Mouse (Mus musculus) CH12.LX (cell line): ENCODE results near the gene Tepsin. TPM values are rescaled to one million over a fixed set of nuclear protein-coding genes. Genes with fewer than 3 reads are reported as not detected.

ENCODE experiments used
- DNase-seq: peaks from one replicate; pipeline ENCODE4 v3.0.0-alpha.2; 2013; ENCODE audit errors: extremely low read depth
- H3K27ac ChIP-seq: 2 replicates; pipeline ENCODE4 v1.5.1; 2012; ENCODE audit warnings: low read depth, mild to moderate bottlenecking, control low read depth, moderate library complexity; ENCODE audit not compliant: insufficient read depth
- H3K27me3 ChIP-seq: replicated peaks from 2 replicates; pipeline ENCODE3; 2012; ENCODE audit warnings: inconsistent platforms
- H3K36me3 ChIP-seq, 2 experiments: replicated peaks in 1 of 2; 2 replicates each; pipeline versions ENCODE3 to v1.6.1; 2012; ENCODE audit warnings: inconsistent platforms in 1 of 2, low read length in 1 of 2, mild to moderate bottlenecking in 1 of 2, mixed read lengths in 1 of 2, moderate library complexity in 1 of 2; ENCODE audit not compliant: control insufficient read depth in 1 of 2, insufficient read depth in 1 of 2
- H3K4me1 ChIP-seq, 2 experiments: 2 replicates each; pipeline ENCODE4 v1.6.1; 2012; ENCODE audit warnings: inconsistent platforms in 1 of 2, moderate library complexity in 1 of 2; ENCODE audit not compliant: insufficient read depth in 2 of 2, control insufficient read depth in 1 of 2
- H3K4me2 ChIP-seq: 2 replicates; pipeline ENCODE4 v1.6.1; 2012; ENCODE audit warnings: low read depth, mild to moderate bottlenecking, control low read depth; ENCODE audit not compliant: poor library complexity, insufficient read depth, severe bottlenecking
- H3K4me3 ChIP-seq, 3 experiments: fragments of 150-350 bp in 1 of 3; sonication (generic) in 1 of 3; replicated peaks in 1 of 3; 2 replicates each; pipeline versions ENCODE3 to v1.5.1; 2011 to 2012; ENCODE audit warnings: low read depth in 2 of 3, low read length in 2 of 3, mild to moderate bottlenecking in 2 of 3, moderate library complexity in 2 of 3, control low read depth in 1 of 3, improper control_type of control experiment in 1 of 3, inconsistent platforms in 1 of 3, mixed read lengths in 1 of 3; ENCODE audit not compliant: poor library complexity in 1 of 3
- H3K79me2 ChIP-seq: replicated peaks from 2 replicates; pipeline ENCODE4 v1.6.1; 2012; ENCODE audit warnings: mild to moderate bottlenecking, moderate library complexity; ENCODE audit not compliant: control insufficient read depth, poor library complexity, insufficient read depth, severe bottlenecking; ENCODE audit errors: extremely low read depth
- H3K9ac ChIP-seq: 2 replicates; pipeline ENCODE4 v1.6.1; 2012; ENCODE audit warnings: low read depth, mild to moderate bottlenecking, control low read depth, moderate library complexity; ENCODE audit not compliant: insufficient read depth
- H3K9me3 ChIP-seq: replicated peaks from 2 replicates; pipeline ENCODE3; 2012; ENCODE audit warnings: low read length, inconsistent platforms, mixed read lengths
- BHLHE40 ChIP-seq: IDR thresholded peaks from 2 replicates; pipeline ENCODE4 v1.6.1; 2011; ENCODE audit warnings: mild to moderate bottlenecking, low read depth, low read length, improper control_type of control experiment
- CHD1 ChIP-seq: IDR thresholded peaks from 2 replicates; pipeline ENCODE4 v1.6.1; 2012; ENCODE audit warnings: low read depth, low read length, improper control_type of control experiment, inconsistent platforms
- CHD2 ChIP-seq: IDR thresholded peaks from 2 replicates; pipeline ENCODE4 v1.6.1; 2011; ENCODE audit warnings: low read length, improper control_type of control experiment
- CTCF ChIP-seq, 2 experiments: IDR thresholded peaks in 1 of 2; conservative IDR thresholded peaks in 1 of 2; 2 replicates each; pipeline ENCODE4 v1.5.1; 2011 to 2012; ENCODE audit warnings: low read depth in 2 of 2, low read length in 2 of 2, improper control_type of control experiment in 1 of 2, inconsistent platforms in 1 of 2, mild to moderate bottlenecking in 1 of 2, moderate library complexity in 1 of 2
- EP300 ChIP-seq: IDR thresholded peaks from 2 replicates; pipeline ENCODE4 v1.6.1; 2011; ENCODE audit warnings: low read length, improper control_type of control experiment
- HCFC1 ChIP-seq: IDR thresholded peaks from 2 replicates; pipeline ENCODE4 v1.6.1; 2012; ENCODE audit warnings: low read depth, mild to moderate bottlenecking, inconsistent platforms, low read length, improper control_type of control experiment
- JUN ChIP-seq: IDR thresholded peaks from 2 replicates; pipeline ENCODE4 v1.6.1; 2011; ENCODE audit warnings: low read depth, mild to moderate bottlenecking, low read length, improper control_type of control experiment, moderate library complexity; ENCODE audit not compliant: insufficient read depth
- JUND ChIP-seq: conservative IDR thresholded peaks from 2 replicates; pipeline ENCODE4 v1.6.1; 2011; ENCODE audit warnings: low read depth, low read length, improper control_type of control experiment
- KAT2A ChIP-seq: IDR thresholded peaks from 2 replicates; pipeline ENCODE4 v1.6.1; 2012; ENCODE audit warnings: low read length, improper control_type of control experiment, inconsistent platforms; ENCODE audit not compliant: insufficient replicate concordance
- MAFK ChIP-seq: IDR thresholded peaks from 2 replicates; pipeline ENCODE4 v1.6.1; 2011; ENCODE audit warnings: low read length, improper control_type of control experiment; ENCODE audit not compliant: insufficient replicate concordance
- MAZ ChIP-seq: IDR thresholded peaks from 2 replicates; pipeline ENCODE4 v1.6.1; 2012; ENCODE audit warnings: low read depth, mild to moderate bottlenecking, inconsistent platforms, low read length, improper control_type of control experiment, moderate library complexity
- MYC ChIP-seq: IDR thresholded peaks from 2 replicates; pipeline ENCODE4 v1.6.1; 2011; ENCODE audit warnings: low read depth, mild to moderate bottlenecking, improper control_type of control experiment, low read length
- NELFE ChIP-seq: IDR thresholded peaks from 2 replicates; pipeline ENCODE4 v1.6.1; 2011; ENCODE audit warnings: low read depth, low read length, improper control_type of control experiment
- NRF1 ChIP-seq: IDR thresholded peaks from 2 replicates; pipeline ENCODE4 v1.6.1; 2014; ENCODE audit warnings: low read depth, mild to moderate bottlenecking, inconsistent platforms, low read length, improper control_type of control experiment, moderate library complexity
- PAX5 ChIP-seq: IDR thresholded peaks from 2 replicates; pipeline ENCODE4 v1.6.1; 2012; ENCODE audit warnings: low read length, inconsistent platforms, mixed read lengths
- RAD21 ChIP-seq: IDR thresholded peaks from 2 replicates; pipeline ENCODE4 v1.6.1; 2011; ENCODE audit warnings: low read depth, mild to moderate bottlenecking, low read length, improper control_type of control experiment, moderate library complexity
- SMC3 ChIP-seq: IDR thresholded peaks from 2 replicates; pipeline ENCODE4 v1.6.1; 2011; ENCODE audit warnings: low read depth, low read length, improper control_type of control experiment
- TBP ChIP-seq: conservative IDR thresholded peaks from 2 replicates; pipeline ENCODE4 v1.6.1; 2011; ENCODE audit warnings: low read depth, low read length, improper control_type of control experiment
- TCF12 ChIP-seq: IDR thresholded peaks from 2 replicates; pipeline ENCODE4 v1.6.1; 2014; ENCODE audit warnings: low read depth, mild to moderate bottlenecking, inconsistent platforms, low read length, improper control_type of control experiment
- USF1 ChIP-seq: IDR thresholded peaks from 2 replicates; pipeline ENCODE4 v1.6.1; 2014; ENCODE audit warnings: low read depth, mild to moderate bottlenecking, inconsistent platforms, low read length, improper control_type of control experiment
- ZKSCAN1 ChIP-seq: IDR thresholded peaks from 2 replicates; pipeline ENCODE4 v1.6.1; 2012; ENCODE audit warnings: low read depth, inconsistent platforms, low read length, improper control_type of control experiment, borderline replicate concordance
- ZMIZ1 ChIP-seq: IDR thresholded peaks from 2 replicates; pipeline ENCODE4 v1.6.1; 2012; ENCODE audit warnings: low read depth, mild to moderate bottlenecking, inconsistent platforms, low read length, improper control_type of control experiment
- ZNF384 ChIP-seq: IDR thresholded peaks from 2 replicates; pipeline ENCODE4 v1.6.1; 2012; ENCODE audit warnings: low read depth, low read length, improper control_type of control experiment, inconsistent platforms
- dilution Hi-C: fragments of 300-500 bp; cut with MboI; formaldehyde crosslinking; loops from 2 replicates; pipeline ENCODE4 v1.14.3; 2020; ENCODE audit warnings: low sequenced_read_pairs; ENCODE audit not compliant: extremely low pct_unique_long_range_greater_than_20kb, extremely low pct_ligation_motif_present
- in situ Hi-C: fragments of 300-500 bp; cut with MboI; formaldehyde crosslinking; loops from 3 replicates; pipeline ENCODE4 v1.14.3; 2019; ENCODE audit warnings: low sequenced_read_pairs, low pct_ligation_motif_present, low pct_unique_long_range_greater_than_20kb, mixed read lengths
- polyA plus RNA-seq: library from polyadenylated mRNA; unstranded; fragments of >175 nt; gene quantifications from 2 replicates; pipeline ENCODE4 v1.2.1, GENCODE M21; 2012; ENCODE audit warnings: low read depth; ENCODE audit not compliant: insufficient read length
- total RNA-seq, 2 experiments: library from RNA; depleted of rRNA; stranded (reverse); fragments of 300-350 nt in 1 of 2; fragments of >200 nt in 1 of 2; gene quantifications; 2 replicates each; pipeline ENCODE4 v1.2.3; 2012 to 2014

The Tepsin gene
- total and polyA plus RNA-seq, 3 experiments = 13.7 to 22.1 (median 14.2) TPM

DNA sequence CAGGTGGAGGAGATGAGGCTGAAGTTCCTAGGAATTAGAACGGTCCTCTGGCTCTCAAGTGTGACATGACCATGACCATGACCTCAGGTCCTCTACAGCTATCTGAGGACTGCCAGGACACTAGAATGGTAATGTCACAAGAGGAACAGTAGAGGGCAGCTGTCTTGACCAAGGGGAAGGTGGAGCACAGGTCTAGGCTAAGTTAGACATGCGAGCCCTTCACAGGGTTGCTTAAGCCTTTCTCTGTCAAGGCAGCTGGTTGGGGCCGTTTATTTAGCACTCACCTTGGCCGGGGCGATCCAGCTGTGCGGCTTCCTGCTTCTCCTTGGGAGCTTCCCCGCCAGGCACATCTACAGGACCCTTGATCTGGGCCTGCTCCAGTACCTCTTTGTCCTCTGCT, 12.0 kb upstream of the Tepsin start:
- dilution Hi-C loops = no loop called here
- TF ChIP-seq PAX5 = no peak
- no peak for TF ChIP-seq RAD21
- no peak for TF ChIP-seq JUND
- peak; percentile 23 for TF ChIP-seq SMC3
- TF ChIP-seq CTCF (conservative IDR thresholded peaks at IDR 0.05 in 1 of 2, IDR thresholded peaks at IDR 0.05 in 1 of 2; ENCODE audit: low read depth in 2 of 2, low read length in 2 of 2) = peak in 1 of 2 experiments; percentile 48; a peak in 3 of 4 replicates
- peaks cover 74 to 98% of the 10 kb centered on the region in 2 experiments for H3K36me3 ChIP-seq

GRCm38 (mm10) chr11:120109558-120110210, 11.2 kb upstream of the Tepsin start:
- no peaks in the 10 kb centered on the region for H3K79me2 ChIP-seq
- H3K4me2 ChIP-seq = no peak overlapping the region
- H3K4me1 ChIP-seq = peaks cover 0 to 4% of the 10 kb centered on the region in 2 experiments; a peak in 1 of 4 replicates
- TF ChIP-seq ZMIZ1 = no peak
- no peak for TF ChIP-seq EP300
- no peak for TF ChIP-seq CHD1
- TF ChIP-seq TCF12 = no peak
- TF ChIP-seq HCFC1 = no peak
- TF ChIP-seq MAZ = no peak
- TF ChIP-seq CHD2 = no peak
- TF ChIP-seq BHLHE40 = no peak
- no peak for TF ChIP-seq USF1
- no peak for TF ChIP-seq NELFE
- TF ChIP-seq ZNF384 = no peak
- no peak for TF ChIP-seq KAT2A
- TF ChIP-seq JUND = no peak
- TF ChIP-seq MAFK = no peak
- no peak for TF ChIP-seq TBP
- TF ChIP-seq MYC = no peak
- TF ChIP-seq NRF1 = no peak
- TF ChIP-seq SMC3 = no peak
- no peak for TF ChIP-seq ZKSCAN1
- TF ChIP-seq JUN = no peak
- no peaks in the 10 kb centered on the region for H3K9me3 ChIP-seq
- dilution Hi-C loops = no loop called here
- no peak for DNase-seq
- no peak overlapping the region for H3K27ac ChIP-seq
- in situ Hi-C loops = no loop called here
- no peak overlapping the region for H3K4me3 ChIP-seq
- no peak overlapping the region for H3K9ac ChIP-seq
- peaks cover 74 to 98% of the 10 kb centered on the region in 2 experiments for H3K36me3 ChIP-seq
- H3K27me3 ChIP-seq = no peaks in the 10 kb centered on the region

More for the DNA sequence above, 12.0 kb upstream of the Tepsin start:
- in situ Hi-C loops = no loop called here
- Histone ChIP-seq H3K4me3 (no peak overlapping the region), H3K4me1 (peaks cover 0 to 4% of the 10 kb centered on the region in 2 experiments; a peak in 1 of 4 replicates), H3K79me2 (no peaks in the 10 kb centered on the region), H3K27ac (no peak overlapping the region), H3K9me3 (no peaks in the 10 kb centered on the region), H3K9ac (no peak overlapping the region), H3K27me3 (no peaks in the 10 kb centered on the region), H3K4me2 (no peak overlapping the region)
- DNase-seq = peak; percentile 24
